Mouse (Mus musculus): Measurements from ENCODE around the gene Gm6482.
"Not testable (repeated sequence)": the region's sequence is repeated elsewhere in the genome, so short reads cannot be mapped to it uniquely, and the experiment has no call there.

The Gm6482 gene

GRCm38 (mm10) chr14:41408181-41408580 is at the start of gene Gm6482:
Gene Gm6482, minus strand, starts transcription at chr14:41408281.
- DNase-seq (ENCODE audit: low read depth, low spot score) = not testable (repeated sequence)

DNA sequence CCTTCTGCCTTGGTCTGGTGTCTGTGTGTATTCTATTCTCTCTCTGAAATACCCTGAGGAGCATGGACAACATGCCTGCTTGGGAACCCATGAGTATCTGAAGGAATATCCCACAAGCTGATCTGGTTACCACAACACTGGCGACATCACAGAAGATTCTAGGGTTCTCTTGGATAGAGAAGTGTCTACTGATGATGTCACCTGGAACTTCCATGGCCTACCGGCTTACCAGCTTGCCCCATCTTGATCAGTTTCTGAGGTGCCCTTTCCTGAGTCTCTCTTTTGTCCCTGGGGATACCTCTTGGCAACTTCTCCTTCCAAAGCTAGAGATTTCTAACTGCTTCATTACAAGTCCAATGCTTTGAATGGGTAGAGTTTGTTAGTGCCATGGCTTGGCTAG is 45.3 kb upstream of the Gm6482 start, which contains the start of gene Gm7954:
TSS of gene Gm7954 (minus strand) at position 101 of the 400 bp plus-strand sequence.
- DNase-seq (ENCODE audit: low read depth, low spot score) = not testable (repeated sequence)

DNA sequence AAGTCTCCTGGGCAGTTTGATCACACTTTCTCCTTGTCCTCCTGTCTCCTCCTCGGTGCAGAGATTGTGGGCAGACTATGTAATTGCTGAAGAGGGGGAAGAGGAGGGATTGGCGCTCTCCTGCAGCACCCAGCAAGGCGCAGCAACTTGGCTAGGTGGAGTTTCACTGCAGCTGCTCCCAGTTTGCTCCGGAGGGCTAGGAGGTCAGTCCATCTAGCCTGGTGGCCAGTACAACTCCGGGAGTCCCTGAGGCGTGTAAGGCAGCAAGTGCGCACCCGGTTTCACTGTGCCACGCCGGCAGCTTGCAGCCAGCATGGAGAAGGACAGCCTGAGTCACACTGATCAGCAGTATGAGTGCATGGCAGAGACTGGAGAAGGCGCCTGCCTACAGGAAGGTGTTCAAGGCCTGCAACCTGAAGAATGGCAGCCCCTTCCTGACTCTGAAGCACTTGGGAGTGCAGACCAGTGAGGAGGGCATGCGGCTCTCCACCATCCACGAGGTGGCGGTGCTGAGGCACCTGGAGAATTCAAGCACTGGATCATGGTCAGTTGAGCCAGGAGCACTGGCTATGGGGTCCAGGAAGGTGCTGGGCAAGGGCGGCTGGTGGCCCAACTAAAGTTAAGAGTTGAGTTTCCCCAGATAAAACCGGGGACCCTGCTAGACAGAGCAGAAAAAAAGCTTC is 17.5 kb upstream of the Gm6482 start:
- DNase-seq (ENCODE audit: low read depth, low spot score) = not testable (repeated sequence)

- DNase-seq (ENCODE audit: low read depth, low spot score) = not testable (repeated sequence)
Observed at GRCm38 (mm10) chr14:41424694-41425093, 16.6 kb upstream of the Gm6482 start.

- not testable (repeated sequence) for DNase-seq (ENCODE audit: low read depth, low spot score)
Observed at GRCm38 (mm10) chr14:41386279-41386678, 21.8 kb downstream of the Gm6482 start, which contains the start of gene Gm7945. Gene Gm7945, minus strand, starts transcription at chr14:41386379.
